Mouse (Mus musculus) brain, embryonic 14.5 days (tissue): ENCODE measurements around the gene Mlf1. TPM values are rescaled to one million over a fixed set of nuclear protein-coding genes. Genes with fewer than 3 reads are reported as not detected.

Experiments
- DNase-seq: peaks from one replicate; pipeline ENCODE4 v3.0.0-alpha.2; 2011; ENCODE audit warnings: low read depth
- CTCF ChIP-seq: fragments of 200-500 bp; IDR thresholded peaks from 2 replicates; pipeline ENCODE4 v1.5.1; 2012; ENCODE audit warnings: inconsistent platforms, mild to moderate bottlenecking, moderate library complexity, borderline replicate concordance; ENCODE audit not compliant: insufficient read depth, insufficient read length; ENCODE audit errors: extremely low read depth
- POLR2A ChIP-seq: fragments of 200-500 bp; IDR thresholded peaks from 2 replicates; pipeline ENCODE4 v1.6.1; 2012; ENCODE audit warnings: mild to moderate bottlenecking, inconsistent platforms, borderline replicate concordance; ENCODE audit not compliant: poor library complexity, insufficient read depth, insufficient read length, severe bottlenecking; ENCODE audit errors: extremely low read depth
- polyA plus RNA-seq: library from polyadenylated mRNA; depleted of rRNA; stranded (reverse); fragments of >200 nt; gene quantifications from 2 replicates; pipeline ENCODE4 v1.2.3, GENCODE M21; 2012; rRNA removed

Gene Mlf1
- 11.1 and 14.0 TPM in 2 replicates for polyA plus RNA-seq

DNA sequence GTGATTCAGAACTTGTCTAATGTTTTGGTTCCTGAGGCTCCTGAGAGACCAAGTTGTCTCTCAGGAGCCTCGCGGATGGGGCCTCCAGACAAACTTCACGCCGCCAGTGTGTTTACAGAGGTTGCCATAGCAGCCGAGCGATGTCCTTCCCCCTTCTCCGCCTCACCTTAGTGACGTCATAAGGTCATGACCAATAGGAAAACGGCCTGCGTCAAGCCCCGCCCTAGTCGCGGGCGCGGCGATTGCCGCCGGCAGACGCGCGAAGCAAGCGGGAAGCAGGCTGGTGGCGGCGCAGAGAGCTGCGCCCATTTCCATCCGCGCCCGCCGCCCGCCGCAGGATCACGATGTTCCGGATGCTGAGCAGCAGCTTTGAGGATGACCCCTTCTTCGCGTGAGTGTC lies at the start of gene Mlf1:
Gene Mlf1, plus strand, starts transcription at position 226 of the 400 bp plus-strand sequence.
- no peak for TF ChIP-seq CTCF
- no peak for TF ChIP-seq POLR2A
- peak; percentile 98 for DNase-seq

DNA sequence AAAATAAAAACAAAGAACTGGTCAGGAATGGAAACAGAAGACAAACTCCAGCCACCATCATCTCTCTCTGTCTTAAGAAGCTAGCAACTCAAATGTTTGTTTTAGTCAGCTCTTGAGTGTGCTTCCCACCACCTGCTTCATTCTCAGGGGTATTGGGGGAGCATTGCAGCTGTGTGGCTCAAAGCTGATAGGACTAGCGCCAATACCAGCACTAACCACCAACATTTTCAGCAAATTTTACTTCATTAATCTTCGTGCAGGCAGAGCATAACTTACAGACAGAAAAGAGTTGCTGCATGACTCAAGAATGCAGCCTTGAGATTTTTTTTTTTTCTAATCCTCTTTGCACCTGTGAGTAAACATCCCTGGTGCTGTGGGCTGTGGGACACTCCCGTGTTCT lies 34.3 kb upstream of the Mlf1 start:
- TF ChIP-seq CTCF (no peak), POLR2A (no peak)
- DNase-seq: peak; percentile 40

DNA sequence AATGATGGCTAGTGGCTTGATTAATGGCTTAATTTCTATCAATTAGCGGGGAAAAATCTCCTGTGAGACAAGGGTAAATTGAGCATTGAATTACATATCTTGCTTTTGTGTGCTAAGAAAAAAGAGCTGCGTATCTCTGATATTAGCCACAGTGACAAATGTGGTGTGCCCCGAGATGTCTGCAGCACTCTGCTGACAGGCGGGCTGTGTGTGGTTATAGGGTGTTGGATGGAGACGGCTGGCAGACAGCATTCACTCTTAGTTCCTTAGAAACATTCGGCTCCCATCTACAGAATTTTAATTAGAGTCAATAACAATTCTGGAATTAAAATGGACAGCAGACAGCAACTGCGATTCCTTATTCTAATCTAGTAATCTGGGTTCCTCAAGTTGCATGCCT lies 33.0 kb upstream of the Mlf1 start:
- TF ChIP-seq CTCF (no peak), POLR2A (no peak)
- DNase-seq: peak; percentile 63

DNA sequence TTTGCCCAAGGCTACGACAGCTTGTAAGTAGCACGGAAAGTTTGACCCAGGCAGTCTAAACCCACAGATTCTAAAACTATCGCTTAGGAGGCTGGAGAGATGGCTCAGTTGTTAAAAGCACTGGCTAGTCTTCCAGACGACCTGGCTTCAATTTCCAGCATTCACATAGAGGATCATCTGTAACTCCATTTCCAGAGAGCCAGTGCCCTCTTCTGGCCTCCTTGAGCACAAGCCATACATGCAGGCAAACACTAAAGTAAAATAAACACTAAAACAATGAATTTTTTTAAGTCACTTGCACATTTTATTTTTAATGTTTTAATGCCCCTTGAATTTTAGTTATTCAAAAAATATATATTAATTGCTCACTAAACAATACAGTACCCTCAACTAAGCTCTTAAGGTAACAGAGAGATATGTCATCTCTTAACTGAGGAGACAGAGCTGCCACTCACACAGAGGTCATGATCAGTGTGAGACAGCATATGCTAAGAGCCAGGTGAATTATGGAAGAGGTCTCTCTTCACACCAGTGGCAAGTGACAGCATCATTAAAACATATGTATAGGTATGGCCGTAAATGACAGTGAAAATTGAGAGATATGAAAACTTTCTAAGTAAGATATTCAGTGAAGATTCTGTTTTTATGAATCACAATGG lies 30.8 kb upstream of the Mlf1 start:
- DNase-seq: peak; percentile 77
- peak; percentile 54; the same call in 1 of the 2 replicates for TF ChIP-seq CTCF
- TF ChIP-seq POLR2A: no peak

DNA sequence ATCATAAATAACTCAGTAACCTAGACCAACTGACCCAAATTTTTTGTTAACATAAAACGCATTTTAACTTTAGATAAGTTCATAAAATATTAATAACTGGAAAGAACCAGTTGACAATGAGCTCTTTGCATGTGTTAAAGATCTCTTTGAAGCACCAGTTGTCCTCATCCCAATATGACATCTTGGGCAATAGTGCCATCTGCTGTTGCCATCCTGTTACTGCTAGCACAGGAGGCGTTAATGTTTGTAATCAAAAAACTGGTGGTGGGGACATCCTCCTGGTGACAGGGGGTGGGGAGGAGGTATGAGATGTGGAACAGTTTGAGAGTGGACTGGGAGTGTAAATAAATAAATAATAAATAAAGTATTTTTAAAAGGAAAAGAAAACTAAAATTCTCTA lies 29.3 kb upstream of the Mlf1 start:
- peak; percentile 79; the same call in 1 of the 2 replicates for TF ChIP-seq CTCF
- TF ChIP-seq POLR2A: no peak
- peak; percentile 83 for DNase-seq

DNA sequence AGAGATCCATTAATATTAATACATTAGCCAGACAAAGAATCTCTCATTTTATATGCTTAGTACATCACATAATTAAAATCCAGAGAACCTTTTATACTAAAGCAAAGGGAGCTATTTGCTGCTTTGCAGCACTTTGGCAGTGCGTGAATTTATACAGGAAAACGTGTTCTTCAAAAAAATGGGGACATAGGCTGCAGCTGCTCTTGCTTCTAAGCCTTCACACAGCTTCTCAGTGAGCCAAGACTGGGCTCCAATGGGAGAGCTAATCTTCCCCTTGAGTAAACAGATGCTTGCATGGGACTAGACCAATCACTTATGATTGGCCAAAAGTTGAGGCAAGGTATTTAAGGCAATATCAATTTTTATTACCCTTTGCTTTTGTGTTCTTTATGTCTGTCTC lies 27.2 kb upstream of the Mlf1 start:
- DNase-seq: peak; percentile 57
- no peak for TF ChIP-seq POLR2A
- TF ChIP-seq CTCF: no peak

DNA sequence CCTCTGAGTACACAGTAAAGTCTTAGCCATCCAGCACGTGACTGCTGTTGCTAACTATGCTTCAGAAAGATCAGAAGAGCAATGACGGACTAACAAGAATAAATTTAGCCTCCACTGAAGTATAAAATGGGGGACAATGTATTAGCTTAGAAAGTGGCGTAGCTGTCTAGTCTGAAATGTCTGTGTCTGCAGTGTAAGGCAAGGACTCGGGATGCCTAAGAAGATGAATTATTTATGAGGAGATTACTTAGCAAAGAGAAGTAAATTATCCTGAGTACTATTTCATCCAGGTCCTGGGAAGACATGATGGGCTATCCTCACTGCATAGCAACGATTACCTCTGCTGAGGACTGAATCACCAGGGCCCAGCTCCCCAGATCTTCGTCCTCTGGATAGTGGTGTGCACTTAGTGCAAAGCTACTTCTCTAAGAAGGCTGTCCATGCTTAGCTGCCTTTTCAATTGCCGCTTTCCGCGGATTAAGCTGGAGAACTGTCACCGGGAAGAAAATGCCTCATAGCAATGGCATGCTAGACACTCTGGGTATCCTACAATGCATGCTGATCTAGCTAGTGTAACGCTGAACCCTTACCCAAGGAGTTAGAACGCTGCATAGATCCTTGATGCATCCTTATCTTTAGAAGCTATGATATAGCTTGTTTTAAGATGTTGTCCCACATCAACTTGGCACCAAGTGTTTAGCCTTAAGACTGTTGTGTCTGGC lies 22.3 kb upstream of the Mlf1 start:
- peak; percentile 50 for DNase-seq
- TF ChIP-seq CTCF (no peak), POLR2A (no peak)

DNA sequence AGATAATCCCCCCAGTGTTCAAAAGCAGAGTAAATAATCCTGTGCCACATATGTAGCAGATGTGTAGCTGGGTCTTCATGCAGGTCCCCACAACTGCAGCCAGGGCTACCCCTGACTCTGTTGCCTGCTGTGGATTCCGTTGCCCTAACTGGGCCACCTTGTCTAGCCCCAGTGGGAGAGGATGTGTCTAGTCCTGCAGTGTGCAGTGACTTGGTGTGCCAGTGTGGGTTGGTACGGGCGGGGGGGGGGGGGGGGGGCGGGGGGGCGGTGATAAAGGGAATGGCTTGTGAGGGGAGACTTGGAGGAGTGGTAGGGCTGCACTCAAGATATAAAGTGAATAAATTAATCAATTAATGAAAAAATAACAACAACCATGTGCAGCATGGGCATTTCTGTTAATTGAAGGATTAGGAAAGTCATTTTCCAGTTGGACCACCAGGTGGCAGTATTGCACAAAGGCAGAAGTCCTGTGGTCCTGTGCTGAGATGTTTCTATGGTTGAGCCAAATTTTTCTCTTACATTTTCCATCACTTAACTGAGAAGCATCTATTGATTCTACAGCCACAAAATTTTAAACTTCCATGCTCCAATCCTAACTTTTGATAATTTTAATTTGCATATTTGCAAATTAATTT lies 21.7 kb upstream of the Mlf1 start:
- peak; percentile 87 for DNase-seq
- TF ChIP-seq CTCF (peak; percentile 84; the same call in 1 of the 2 replicates), POLR2A (no peak)

DNA sequence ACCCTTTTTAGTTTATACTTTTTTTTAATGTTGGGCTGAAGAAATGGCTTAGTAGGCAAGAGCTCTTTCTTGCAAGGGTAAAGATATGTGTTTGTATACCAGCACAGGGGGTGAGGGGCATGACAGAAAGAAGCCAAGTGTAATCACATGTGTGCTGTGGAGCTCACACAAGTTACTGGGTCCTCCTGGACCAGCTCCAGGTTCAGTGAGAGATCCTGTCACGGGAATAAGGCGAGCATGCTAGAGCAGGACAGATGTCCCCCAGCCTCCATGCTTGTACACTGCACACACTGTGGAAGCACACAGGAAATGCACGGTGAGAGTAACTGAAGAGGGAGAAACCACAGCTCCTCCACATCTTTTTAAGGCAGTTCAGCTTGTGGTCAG lies 21.1 kb upstream of the Mlf1 start:
- TF ChIP-seq POLR2A (no peak), CTCF (no peak)

DNA sequence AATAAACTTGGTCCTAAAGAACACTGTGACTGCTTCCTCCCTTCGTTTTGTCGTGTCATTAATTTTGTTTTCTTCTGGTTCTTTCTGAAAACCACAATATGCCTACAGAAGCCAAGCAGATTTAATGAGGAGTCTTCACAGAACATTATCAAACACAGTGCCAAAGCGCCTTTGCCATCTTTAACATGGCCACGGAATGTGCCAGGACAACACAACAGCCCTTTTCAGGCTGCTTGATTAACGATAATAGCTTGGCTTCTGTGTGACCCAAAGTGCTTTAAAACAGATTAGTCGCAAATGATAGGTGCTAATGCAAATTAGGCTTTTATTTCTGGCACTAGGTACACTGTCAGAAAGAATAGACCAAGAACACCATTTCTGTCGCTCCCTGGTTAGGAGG lies 15.5 kb upstream of the Mlf1 start:
- no peak for TF ChIP-seq CTCF
- no peak for TF ChIP-seq POLR2A
- DNase-seq: peak; percentile 80

More for the DNA sequence above, 21.1 kb upstream of the Mlf1 start:
- peak; percentile 20 for DNase-seq

DNA sequence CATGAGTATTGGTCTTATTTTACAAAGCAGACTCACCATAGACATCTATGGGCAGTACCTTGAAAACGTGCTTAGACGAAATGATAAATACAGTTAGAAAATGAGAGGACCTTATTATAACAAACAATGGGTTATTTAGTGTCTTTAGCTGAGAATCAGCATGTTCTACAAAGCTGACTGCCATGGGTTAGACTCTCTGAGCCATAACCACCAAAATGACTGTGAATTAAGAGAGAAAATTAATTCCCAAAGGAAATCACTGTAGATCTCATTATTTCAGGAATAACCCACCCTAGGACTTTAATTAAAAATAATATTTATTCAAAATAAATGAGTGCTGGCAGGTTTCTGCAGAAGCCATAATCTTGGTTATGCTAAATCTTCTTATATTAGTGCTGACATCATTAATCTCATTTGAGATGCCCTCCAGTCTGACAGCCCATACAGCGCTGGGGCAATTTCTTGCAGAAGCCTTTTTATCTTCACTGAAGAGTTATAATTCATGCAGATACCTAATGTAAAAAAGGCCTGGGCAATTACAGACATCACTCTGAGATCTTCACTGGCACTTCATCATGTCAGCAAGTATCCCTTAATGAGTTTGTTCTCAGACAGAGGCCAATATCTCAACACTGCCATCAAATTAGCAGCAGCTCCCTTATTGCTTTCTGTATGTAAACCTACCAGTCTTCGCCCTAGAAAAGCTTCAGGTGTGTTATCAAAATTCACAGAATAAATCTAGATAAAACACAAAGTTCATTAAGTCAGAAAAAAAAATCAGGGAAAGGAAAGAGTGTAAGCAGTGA lies 7.6 kb upstream of the Mlf1 start:
- TF ChIP-seq CTCF (no peak), POLR2A (no peak)
- DNase-seq: peak; percentile 72
